Mouse (Mus musculus) brain, embryonic 14.5 days (tissue): Measurements from ENCODE around the gene Olfr455. TPM values are rescaled to one million over a fixed set of nuclear protein-coding genes. Genes with fewer than 3 reads are reported as not detected.

Source experiments
- DNase-seq: peaks from one replicate; pipeline ENCODE4 v3.0.0-alpha.2; 2011; ENCODE audit warnings: low read depth
- CTCF ChIP-seq: fragments of 200-500 bp; IDR thresholded peaks from 2 replicates; pipeline ENCODE4 v1.5.1; 2012; ENCODE audit warnings: inconsistent platforms, mild to moderate bottlenecking, moderate library complexity, borderline replicate concordance; ENCODE audit not compliant: insufficient read depth, insufficient read length; ENCODE audit errors: extremely low read depth
- POLR2A ChIP-seq: fragments of 200-500 bp; IDR thresholded peaks from 2 replicates; pipeline ENCODE4 v1.6.1; 2012; ENCODE audit warnings: mild to moderate bottlenecking, inconsistent platforms, borderline replicate concordance; ENCODE audit not compliant: poor library complexity, insufficient read depth, insufficient read length, severe bottlenecking; ENCODE audit errors: extremely low read depth
- polyA plus RNA-seq: library from polyadenylated mRNA; depleted of rRNA; stranded (reverse); fragments of >200 nt; gene quantifications from 2 replicates; pipeline ENCODE4 v1.2.3, GENCODE M21; 2012; rRNA removed

Olfr455 gene
- not detected in 2 replicates for polyA plus RNA-seq

- TF ChIP-seq POLR2A (no peak), CTCF (no peak)
Measured at GRCm38 (mm10) chr6:42547461-42547860, at the start of gene Olfr455. Gene Olfr455, minus strand, starts transcription at chr6:42547587.

GRCm38 (mm10) chr6:42593138-42593882 lies 45.9 kb upstream of the Olfr455 start:
- DNase-seq = peak; percentile 31
- TF ChIP-seq CTCF (no peak), POLR2A (no peak)

More at GRCm38 (mm10) chr6:42547461-42547860, at the start of gene Olfr455:
- no peak for DNase-seq

DNA sequence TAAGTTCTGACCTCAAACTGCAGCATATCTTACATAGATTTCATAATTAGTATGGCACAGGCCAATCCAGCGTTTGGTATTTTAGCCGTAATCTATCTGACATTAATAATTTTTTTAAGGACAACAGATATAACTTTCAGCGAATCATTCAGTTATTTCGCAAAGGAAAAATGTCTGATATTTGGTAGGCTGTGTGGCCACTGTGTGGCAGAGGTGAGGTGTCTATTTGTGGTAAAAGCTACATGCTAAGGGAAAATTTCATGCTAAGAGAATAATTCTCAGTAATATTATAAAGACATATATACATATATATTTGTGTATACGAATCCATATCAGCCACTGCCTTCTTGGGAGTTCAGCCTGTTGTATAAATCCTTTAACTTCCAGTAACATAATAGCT lies 39.2 kb upstream of the Olfr455 start:
- no peak for DNase-seq
- no peak for TF ChIP-seq POLR2A
- no peak for TF ChIP-seq CTCF

- peak; percentile 71 for TF ChIP-seq CTCF
- TF ChIP-seq POLR2A = no peak
- peak; percentile 64 for DNase-seq
Measured at GRCm38 (mm10) chr6:42583488-42583872, 36.1 kb upstream of the Olfr455 start.

DNA sequence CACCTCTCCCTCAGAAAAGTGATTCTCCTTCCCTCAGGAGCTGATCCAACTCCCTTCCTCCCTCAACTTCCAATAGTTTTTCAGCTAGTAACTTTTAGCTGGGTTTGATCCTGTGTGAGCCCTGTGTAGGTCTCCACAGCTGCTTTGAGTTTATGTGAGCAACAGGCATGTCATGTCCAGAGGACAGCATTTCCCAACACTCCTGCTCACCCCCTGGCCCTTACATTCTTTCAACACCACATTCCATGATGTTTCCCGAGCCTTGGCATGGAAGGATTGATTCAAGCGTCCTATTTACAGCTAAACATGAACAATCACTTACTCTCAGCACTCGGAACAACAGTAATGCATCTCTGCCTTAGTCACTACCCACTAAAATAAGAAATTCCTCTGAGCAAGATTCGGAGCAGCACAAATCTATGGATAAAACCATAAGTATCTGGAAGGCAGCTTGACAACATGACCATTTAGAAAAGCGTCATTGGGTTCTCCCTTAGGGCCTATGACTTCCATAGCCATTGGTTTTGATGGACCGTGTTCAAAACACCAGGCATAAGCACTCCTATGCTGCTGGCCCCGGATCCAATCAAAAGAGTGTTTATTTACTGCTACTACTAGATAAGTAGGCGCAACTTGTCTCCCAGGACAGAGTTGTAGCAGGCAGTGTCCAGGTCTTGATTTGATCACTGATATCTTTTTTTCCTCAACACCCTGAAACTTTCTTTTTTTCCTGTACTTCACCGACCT lies 35.5 kb upstream of the Olfr455 start:
- DNase-seq = no peak
- no peak for TF ChIP-seq CTCF
- TF ChIP-seq POLR2A = no peak

DNA sequence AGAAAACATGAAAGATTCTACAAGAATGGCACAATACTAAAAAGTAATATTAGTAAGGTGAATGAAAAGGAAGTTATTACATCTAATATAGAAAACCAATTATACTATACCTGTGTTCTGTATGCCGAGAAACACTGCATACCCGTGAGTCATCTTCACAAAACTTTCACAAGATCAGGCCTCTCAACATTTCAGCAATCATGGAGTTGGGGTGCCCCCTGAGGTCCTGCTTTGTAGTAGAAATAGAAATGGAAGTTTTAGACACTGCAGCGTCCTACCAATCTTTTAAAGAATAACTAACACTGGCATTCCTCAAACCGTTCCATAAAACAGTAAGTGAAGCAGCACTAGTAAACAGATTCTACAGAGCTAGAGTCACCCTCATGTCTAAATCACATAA lies 31.3 kb upstream of the Olfr455 start:
- no peak for DNase-seq
- TF ChIP-seq POLR2A (no peak), CTCF (no peak)

DNA sequence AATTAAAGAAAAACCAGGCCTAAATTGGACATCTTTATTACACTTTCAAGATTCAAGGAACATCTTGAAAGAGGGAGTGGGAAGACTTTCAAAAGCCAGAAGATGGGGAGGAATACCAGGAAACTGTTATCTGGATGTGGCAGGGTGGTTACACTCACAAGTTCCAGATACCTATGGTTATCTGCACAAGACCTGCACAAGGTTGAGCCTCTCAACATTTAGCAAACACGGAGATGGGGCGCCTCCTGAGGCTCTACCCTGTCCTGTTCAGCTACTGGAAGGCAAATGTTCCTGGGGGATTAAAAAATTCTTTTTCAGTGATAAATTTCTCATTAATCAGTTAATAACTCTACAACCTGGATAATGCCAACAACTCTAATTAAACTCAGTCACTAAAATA lies 30.0 kb upstream of the Olfr455 start:
- TF ChIP-seq CTCF (no peak), POLR2A (no peak)
- DNase-seq = no peak

DNA sequence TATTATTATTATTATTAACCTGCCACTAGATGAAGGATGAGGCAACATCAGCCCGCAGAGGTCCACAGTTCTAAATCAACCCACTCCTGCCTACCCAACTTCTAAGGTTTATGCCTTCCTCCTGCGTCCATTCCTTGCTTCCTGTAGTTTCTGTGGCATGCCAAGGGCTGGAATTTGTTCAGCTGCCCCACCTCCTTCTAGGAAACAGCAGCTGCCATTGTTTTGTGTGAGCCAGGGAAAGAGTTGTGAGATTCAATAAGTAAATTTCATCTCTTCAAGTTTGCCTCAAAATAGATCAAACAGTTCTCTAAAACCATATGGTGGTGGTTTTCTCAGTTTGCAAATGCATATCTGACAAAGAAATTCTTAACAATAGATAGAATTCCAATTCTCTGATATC lies 20.8 kb upstream of the Olfr455 start:
- no peak for DNase-seq
- TF ChIP-seq CTCF (no peak), POLR2A (no peak)

GRCm38 (mm10) chr6:42566076-42566598 lies 18.8 kb upstream of the Olfr455 start:
- DNase-seq = no peak
- no peak for TF ChIP-seq POLR2A
- no peak for TF ChIP-seq CTCF

DNA sequence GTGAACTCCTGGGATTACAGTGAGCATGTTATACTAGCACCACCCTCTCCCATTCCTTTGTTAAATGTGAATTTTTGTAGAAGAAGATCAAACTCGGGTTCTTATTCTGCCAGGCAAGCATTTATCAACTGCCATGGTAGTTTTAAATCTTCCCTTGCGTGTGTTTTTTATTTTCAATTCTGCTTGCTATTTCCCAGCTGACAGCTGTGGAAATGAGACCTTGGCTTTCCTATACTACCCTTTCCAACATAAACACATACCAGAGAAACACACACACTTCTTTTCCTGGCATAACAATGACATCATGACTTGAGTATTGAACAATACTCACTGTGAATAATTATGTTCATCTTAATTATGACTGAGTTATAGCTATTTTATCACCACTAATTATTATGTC lies 14.9 kb upstream of the Olfr455 start:
- no peak for DNase-seq
- no peak for TF ChIP-seq POLR2A
- no peak for TF ChIP-seq CTCF

- TF ChIP-seq CTCF (no peak), POLR2A (no peak)
- DNase-seq = no peak
Measured at GRCm38 (mm10) chr6:42560885-42561284, 13.5 kb upstream of the Olfr455 start.
